Mouse (Mus musculus) megakaryocyte, embryonic 14.5 days (primary cell): ENCODE measurements around the gene Ppp3ca. TPM values are rescaled to one million over a fixed set of nuclear protein-coding genes. Genes with fewer than 3 reads are reported as not detected.

ENCODE experiments used
- H3K27me3 ChIP-seq: replicated peaks from 2 replicates; pipeline ENCODE3; 2012; ENCODE audit warnings: inconsistent platforms
- H3K36me3 ChIP-seq: replicated peaks from 2 replicates; pipeline ENCODE3; 2012; ENCODE audit warnings: low read length, inconsistent platforms, mixed read lengths
- H3K4me1 ChIP-seq: 2 replicates; pipeline ENCODE4 v1.6.1; 2012; ENCODE audit warnings: inconsistent platforms
- H3K4me3 ChIP-seq: replicated peaks from 2 replicates; pipeline ENCODE3; 2012; ENCODE audit warnings: moderate library complexity, mild to moderate bottlenecking, inconsistent platforms
- H3K9me3 ChIP-seq: 2 replicates; pipeline ENCODE4 v1.6.1; 2012; ENCODE audit warnings: inconsistent platforms
- FLI1 ChIP-seq: IDR thresholded peaks from 2 replicates; pipeline ENCODE4 v1.6.1; 2012; ENCODE audit warnings: low read length, inconsistent platforms, mixed read lengths
- GATA1 ChIP-seq: IDR thresholded peaks from 3 replicates; pipeline ENCODE4 v1.6.1; 2012; ENCODE audit warnings: mixed read lengths, low read length, inconsistent platforms, borderline replicate concordance
- polyA plus RNA-seq: library from polyadenylated mRNA; stranded (reverse); fragments of >175 nt; gene quantifications from 2 replicates; pipeline ENCODE4 v1.2.3, GENCODE M21; 2012; ENCODE audit warnings: low replicate concordance; ENCODE audit not compliant: insufficient read depth

Ppp3ca gene
- polyA plus RNA-seq, 1 experiment: 42.7 TPM

DNA sequence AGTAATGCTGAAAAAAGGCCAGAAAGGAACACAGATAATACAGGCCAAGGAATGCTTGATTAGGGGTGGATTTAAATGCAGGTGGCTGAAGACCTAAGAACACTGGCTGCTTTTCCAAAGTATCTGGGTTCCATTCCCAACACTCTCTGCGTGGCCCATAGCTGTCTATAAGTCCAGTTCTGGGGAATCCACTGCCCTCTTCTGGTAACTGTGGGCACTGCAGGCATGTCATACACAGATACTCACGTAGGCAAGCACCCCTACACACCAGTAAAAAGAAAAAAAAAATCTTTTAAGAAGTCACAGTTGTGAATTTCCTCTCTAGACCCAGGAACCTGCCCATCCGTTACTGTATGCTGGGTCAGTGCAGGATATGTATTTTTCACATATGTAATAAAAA, 167.7 kb downstream of the Ppp3ca start:
- Histone ChIP-seq H3K27me3 (no peaks in the 10 kb centered on the region), H3K4me1 (peaks cover 27% of the 10 kb centered on the region), H3K36me3 (peaks cover 5% of the 10 kb centered on the region), H3K9me3 (no peaks in the 10 kb centered on the region; the same call in 1 of the 2 replicates), H3K4me3 (no peak overlapping the region)
- TF ChIP-seq GATA1 (no peak), FLI1 (no peak)

DNA sequence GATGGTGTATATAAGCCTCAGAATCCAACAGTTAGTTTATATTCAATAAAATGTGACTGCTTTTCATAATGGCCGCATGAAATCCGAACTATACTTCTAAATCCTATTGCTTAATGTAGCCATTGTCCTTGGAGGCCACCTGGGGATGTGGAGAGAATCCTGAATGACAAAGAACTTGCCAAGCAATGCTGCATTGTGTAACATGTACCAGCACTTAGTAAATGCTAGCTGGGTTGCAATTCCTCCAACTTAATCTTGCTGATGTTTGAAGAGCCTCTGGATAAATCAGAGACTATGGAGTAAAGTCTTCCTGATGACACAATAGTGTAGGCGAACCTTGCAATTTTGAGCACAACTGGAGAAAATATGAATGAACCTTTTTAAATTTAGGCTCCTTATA, 171.4 kb downstream of the Ppp3ca start:
- peaks cover 3% of the 10 kb centered on the region for H3K36me3 ChIP-seq
- TF ChIP-seq GATA1: no peak
- TF ChIP-seq FLI1: no peak
- no peaks in the 10 kb centered on the region for H3K27me3 ChIP-seq
- H3K4me1 ChIP-seq: peaks cover 9% of the 10 kb centered on the region
- H3K4me3 ChIP-seq: no peak overlapping the region
- no peaks in the 10 kb centered on the region; the same call in 1 of the 2 replicates for H3K9me3 ChIP-seq

DNA sequence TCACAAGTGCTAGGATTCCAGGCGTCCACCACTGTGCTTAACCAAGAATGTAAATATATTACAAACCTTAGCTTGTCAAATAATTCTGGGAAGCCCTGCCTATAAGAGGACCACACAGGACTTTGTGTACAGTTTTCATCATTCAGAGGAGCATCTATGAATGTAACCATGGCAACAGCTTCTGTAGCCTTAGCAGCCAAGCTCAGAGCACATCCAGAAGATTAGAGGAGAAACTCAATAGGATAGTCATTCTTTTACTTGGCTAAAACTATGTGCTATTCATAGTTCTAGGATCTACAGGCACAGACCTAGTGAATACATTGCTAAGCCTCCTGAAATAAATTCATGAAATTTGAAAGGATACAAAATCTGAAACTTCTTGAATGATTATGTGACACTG, 172.5 kb downstream of the Ppp3ca start:
- Histone ChIP-seq H3K36me3 (peaks cover 2% of the 10 kb centered on the region), H3K9me3 (no peaks in the 10 kb centered on the region; the same call in 1 of the 2 replicates), H3K4me3 (no peak overlapping the region), H3K4me1 (peaks cover 6% of the 10 kb centered on the region), H3K27me3 (no peaks in the 10 kb centered on the region)
- TF ChIP-seq FLI1: no peak
- TF ChIP-seq GATA1: no peak

- peaks cover 6% of the 10 kb centered on the region for H3K4me1 ChIP-seq
- no peaks in the 10 kb centered on the region for H3K27me3 ChIP-seq
- TF ChIP-seq FLI1: no peak
- no peak overlapping the region for H3K4me3 ChIP-seq
- no peaks in the 10 kb centered on the region for H3K9me3 ChIP-seq
- H3K36me3 ChIP-seq: no peaks in the 10 kb centered on the region
These were observed 174.0 kb downstream of the Ppp3ca start for GRCm38 (mm10) chr3:136843811-136844491.

DNA sequence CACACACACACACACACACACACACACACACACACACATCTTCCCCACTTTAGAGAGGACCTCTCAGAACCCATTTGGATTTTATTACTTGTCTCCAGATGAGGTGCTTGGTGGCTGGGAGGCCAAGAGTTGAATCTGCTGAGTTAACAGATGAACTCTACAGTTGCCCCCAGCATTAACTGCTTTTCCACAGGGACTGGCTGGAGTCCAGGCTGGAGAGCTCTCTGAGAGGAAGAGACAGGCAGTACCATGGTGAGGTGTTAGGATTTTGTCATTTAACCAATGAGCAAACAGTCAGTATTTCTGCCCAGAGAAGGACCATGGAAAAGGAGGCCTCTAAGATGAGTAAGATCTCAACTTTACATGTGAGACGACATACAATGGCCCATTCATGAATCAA, 179.1 kb downstream of the Ppp3ca start:
- H3K4me1 ChIP-seq: peaks cover 2% of the 10 kb centered on the region
- H3K27me3 ChIP-seq: no peaks in the 10 kb centered on the region
- H3K9me3 ChIP-seq: no peaks in the 10 kb centered on the region
- H3K4me3 ChIP-seq: no peak overlapping the region
- TF ChIP-seq FLI1 (no peak), GATA1 (no peak)
- H3K36me3 ChIP-seq: no peaks in the 10 kb centered on the region

- H3K4me3 ChIP-seq: no peak overlapping the region
- H3K27me3 ChIP-seq: no peaks in the 10 kb centered on the region
- H3K36me3 ChIP-seq: no peaks in the 10 kb centered on the region
- TF ChIP-seq GATA1 (no peak), FLI1 (no peak)
- H3K9me3 ChIP-seq: no peaks in the 10 kb centered on the region
- 0 out of 2 replicates have a peak, but pooled peaks cover 4% of the 10 kb centered on the region for H3K4me1 ChIP-seq
These were observed 183.0 kb downstream of the Ppp3ca start for GRCm38 (mm10) chr3:136852921-136853320.

- TF ChIP-seq FLI1 (no peak), GATA1 (no peak)
- no peaks in the 10 kb centered on the region for H3K36me3 ChIP-seq
- 0 out of 2 replicates have a peak, but pooled peaks cover 4% of the 10 kb centered on the region for H3K4me1 ChIP-seq
- no peaks in the 10 kb centered on the region for H3K9me3 ChIP-seq
- no peaks in the 10 kb centered on the region for H3K27me3 ChIP-seq
- H3K4me3 ChIP-seq: no peak overlapping the region
These were observed 183.7 kb downstream of the Ppp3ca start for GRCm38 (mm10) chr3:136853596-136853995.

DNA sequence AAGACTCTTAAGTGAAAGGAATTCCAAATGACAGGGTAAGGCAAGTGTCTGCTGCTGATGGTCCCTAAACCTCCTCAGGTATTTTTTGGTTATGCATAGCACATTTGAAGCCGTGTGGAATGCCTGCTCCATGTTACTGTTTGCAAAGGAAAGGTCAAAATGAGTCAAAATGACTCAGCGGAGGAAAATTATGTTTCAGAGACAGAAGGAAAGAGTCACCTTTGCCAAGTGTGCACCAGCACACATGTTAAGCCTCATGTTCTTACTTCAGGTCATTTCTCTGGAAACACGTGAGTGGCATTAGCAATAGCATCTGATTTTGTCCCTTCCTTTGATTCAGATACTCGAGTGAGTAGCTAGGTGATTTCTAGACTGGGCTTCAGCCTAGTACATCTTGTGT, 186.1 kb downstream of the Ppp3ca start:
- H3K27me3 ChIP-seq: no peaks in the 10 kb centered on the region
- peaks cover 11% of the 10 kb centered on the region; the same call in 1 of the 2 replicates for H3K4me1 ChIP-seq
- no peaks in the 10 kb centered on the region for H3K9me3 ChIP-seq
- H3K36me3 ChIP-seq: peaks cover 9% of the 10 kb centered on the region
- no peak for TF ChIP-seq FLI1
- no peak for TF ChIP-seq GATA1
- H3K4me3 ChIP-seq: no peak overlapping the region

DNA sequence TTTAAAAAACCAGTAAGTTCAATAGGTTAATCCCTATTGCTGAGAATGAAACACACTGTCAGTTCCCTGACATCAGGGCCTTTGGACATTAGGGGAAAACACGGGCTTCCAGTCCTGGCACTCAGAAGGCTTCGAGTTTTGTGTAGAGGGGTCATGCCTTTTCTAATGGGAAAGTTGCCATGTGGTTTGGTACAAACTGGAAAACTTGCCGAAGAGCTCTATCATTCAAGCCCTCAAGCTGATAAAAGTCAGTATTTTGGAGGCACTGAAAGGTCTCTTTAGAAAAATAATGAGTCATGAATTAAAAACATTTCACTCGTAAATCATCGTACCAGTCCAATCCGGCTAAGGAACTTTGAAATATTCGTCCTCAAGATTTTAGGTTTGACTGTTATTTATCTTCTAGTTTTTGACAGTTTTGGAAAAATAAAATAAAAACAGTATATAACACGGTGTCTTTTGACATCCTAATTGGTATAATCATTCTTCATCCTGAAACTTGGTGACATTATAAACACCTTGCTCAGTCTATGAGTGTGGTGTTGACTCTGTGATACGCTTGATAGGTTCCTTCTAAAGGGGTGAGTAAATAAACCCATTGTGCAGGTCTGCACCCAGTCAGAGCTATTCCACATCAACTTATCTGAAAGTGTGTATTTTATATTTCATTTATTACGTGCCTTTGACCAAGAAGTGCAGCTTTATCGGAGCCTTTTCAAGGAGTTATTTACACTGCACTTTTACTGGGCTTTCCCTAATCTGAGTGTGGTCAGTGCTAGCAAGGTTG, 192.3 kb downstream of the Ppp3ca start:
- Histone ChIP-seq H3K9me3 (no peaks in the 10 kb centered on the region), H3K4me1 (peaks cover 17% of the 10 kb centered on the region), H3K4me3 (no peak overlapping the region), H3K36me3 (peaks cover 9% of the 10 kb centered on the region), H3K27me3 (no peaks in the 10 kb centered on the region)
- TF ChIP-seq FLI1: no peak
- TF ChIP-seq GATA1: no peak

DNA sequence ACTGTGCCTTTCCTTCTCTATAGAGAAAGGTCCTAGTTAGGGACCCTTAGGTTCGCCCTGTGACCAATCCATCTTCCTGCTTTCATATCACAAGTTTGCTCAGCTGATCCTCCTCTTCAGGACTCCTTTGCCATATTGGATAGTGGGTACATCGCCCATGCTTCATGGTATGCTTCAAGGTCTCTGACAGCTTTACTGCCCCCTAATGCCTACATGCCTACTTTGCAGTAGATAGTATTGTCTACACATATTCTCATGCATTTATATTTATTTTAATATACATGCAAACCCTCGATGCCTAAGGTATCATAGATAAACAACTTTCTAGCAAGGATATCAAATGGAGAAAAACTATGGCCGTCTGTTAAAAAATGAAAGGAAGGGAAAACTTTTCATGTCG, 193.2 kb downstream of the Ppp3ca start:
- Histone ChIP-seq H3K9me3 (no peaks in the 10 kb centered on the region), H3K4me1 (peaks cover 17% of the 10 kb centered on the region), H3K27me3 (no peaks in the 10 kb centered on the region), H3K4me3 (no peak overlapping the region), H3K36me3 (peaks cover 9% of the 10 kb centered on the region)
- TF ChIP-seq FLI1 (no peak), GATA1 (no peak)
